Mouse (Mus musculus): ENCODE results near the gene Aipl1.

- TF ChIP-seq CTCF (IDR thresholded peaks at IDR 0.05; ENCODE audit: low read depth): no peak
- TF ChIP-seq EP300 (IDR thresholded peaks at IDR 0.05; ENCODE audit: low read depth): no peak
Measured at GRCm38 (mm10) chr11:72061093-72061620, 23.8 kb upstream of the Aipl1 start.

All from liver, postnatal 0 days (tissue).